ENCODE assay signal across 30 mouse cellular contexts in the genomic region with DNA sequence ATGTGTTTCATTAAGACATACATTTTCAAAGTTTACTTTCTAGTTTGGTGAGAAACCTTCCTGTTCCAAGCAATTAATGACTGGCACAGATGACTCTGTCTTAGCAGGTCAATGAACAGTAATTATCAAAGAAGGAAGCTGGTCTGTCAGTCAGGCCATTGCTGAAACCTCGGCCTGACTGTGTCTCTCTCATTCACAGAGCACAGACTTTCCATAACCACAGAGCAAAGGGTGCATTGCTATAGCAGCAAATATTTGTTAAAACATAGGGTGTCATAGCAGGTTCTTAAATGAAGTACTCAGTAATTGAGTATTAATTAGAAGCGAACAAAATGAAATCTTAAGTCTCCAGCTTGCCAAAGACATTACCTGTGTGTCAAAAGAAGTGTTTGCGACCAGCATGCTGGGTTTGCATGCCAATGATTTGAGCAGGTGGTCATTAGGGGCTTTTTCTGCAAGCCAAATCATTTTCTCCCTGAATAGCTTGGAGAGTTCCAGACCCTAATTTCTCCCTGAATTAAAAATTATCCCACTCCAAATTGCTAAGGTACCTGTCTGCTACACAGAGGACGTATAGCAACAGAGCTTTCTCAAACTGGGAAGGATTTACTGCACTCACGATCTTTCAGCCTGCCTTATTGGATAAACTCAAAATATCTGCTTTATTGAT. TPM values are rescaled to one million over a fixed set of nuclear protein-coding genes. Genes with fewer than 3 reads are reported as not detected.
A peak's percentile ranks its signal among the peaks of the same experiment; 100 is the strongest.
DNase-seq lines count a peak whose midpoint lies in the region; ATAC-seq lines count a peak whose summit lies in the region.
"Had no signal": no experiment of that assay in that cellular context is flagged by ENCODE, and none has a peak within 500 bp of the region (broad histone marks: within the 10 kb centered on the region; RNA-seq: fewer than 3 reads in every experiment).

No protein-coding gene starts in this region.

- no peak overlapping the region for H3K9ac ChIP-seq in forebrain, embryonic 12.5 days
- no peak overlapping the region for H3K9ac ChIP-seq in forebrain, embryonic 15.5 days (replicated peaks)
- H3K9ac ChIP-seq: embryonic facial prominence, embryonic 13.5 days; heart, embryonic 12.5 days; heart, embryonic 15.5 days; hindbrain, embryonic 13.5 days had no signal

- no peaks in the 10 kb centered on the region for H3K9me3 ChIP-seq in forebrain, embryonic 12.5 days
- no peaks in the 10 kb centered on the region for H3K9me3 ChIP-seq in forebrain, embryonic 15.5 days
- H3K9me3 ChIP-seq: embryonic facial prominence, embryonic 10.5 days; embryonic facial prominence, embryonic 13.5 days; heart, embryonic 12.5 days; heart, embryonic 15.5 days; hindbrain, embryonic 10.5 days; hindbrain, embryonic 13.5 days had no signal

- DNase-seq in cerebellum, postnatal 10 days: peak; percentile 11 to 26
- DNase-seq in cerebellum, adult 9-11 months: no peak
- no peak for DNase-seq in lung, postnatal 4 days
- DNase-seq: adrenal gland, adult 8-10 months; adrenal gland, postnatal 25 days; cerebellum, adult 18-20 months; cerebellum, adult 9-10 months; cerebellum, postnatal 36 days; embryo, embryonic 11 days; gastrocnemius, postnatal 25 days; heart, adult 18-20 months; heart, postnatal 10 days; heart, postnatal 36 days; kidney, adult 18-20 months had no signal

- H3K4me1 ChIP-seq in forebrain, embryonic 12.5 days: peaks cover 2% of the 10 kb centered on the region; the same call in 1 of the 2 replicates
- peaks cover 23% of the 10 kb centered on the region for H3K4me1 ChIP-seq in forebrain, embryonic 15.5 days
- H3K4me1 ChIP-seq: embryonic facial prominence, embryonic 10.5 days; embryonic facial prominence, embryonic 13.5 days; heart, embryonic 12.5 days; heart, embryonic 15.5 days; hindbrain, embryonic 10.5 days; hindbrain, embryonic 13.5 days had no signal

- no peaks in the 10 kb centered on the region for H3K27me3 ChIP-seq in forebrain, embryonic 12.5 days
- H3K27me3 ChIP-seq in forebrain, embryonic 15.5 days: no peaks in the 10 kb centered on the region
- H3K27me3 ChIP-seq: embryonic facial prominence, embryonic 13.5 days; heart, embryonic 12.5 days; heart, embryonic 15.5 days; hindbrain, embryonic 13.5 days had no signal

- H3K4me2 ChIP-seq in forebrain, embryonic 12.5 days: no peak overlapping the region
- no peak overlapping the region for H3K4me2 ChIP-seq in forebrain, embryonic 15.5 days (replicated peaks)
- H3K4me2 ChIP-seq: embryonic facial prominence, embryonic 13.5 days; heart, embryonic 12.5 days; heart, embryonic 15.5 days; hindbrain, embryonic 13.5 days had no signal

- 29% methylated on average over 5 of the region's 5 CpGs for WGBS in forebrain, embryonic 12.5 days
- 17% methylated on average over 5 of the region's 5 CpGs for WGBS in forebrain, embryonic 15.5 days

- ATAC-seq in forebrain, embryonic 12.5 days (ENCODE audit: low FRiP score): peak; percentile 80; the same call in 1 of the 2 replicates
- peak; percentile 84 for ATAC-seq in forebrain, embryonic 15.5 days (replicated peaks)
- ATAC-seq in frontal cortex, adult (ENCODE audit: low TSS enrichment): no peak
- no peak for ATAC-seq in CD4-positive, CD25-positive, alpha-beta regulatory T cell, adult 4 months
- ATAC-seq: hindbrain, postnatal 0 days; inflammation-experienced regulatory T-cells, adult 6 months; intestine, embryonic 16.5 days had no signal

- no peak overlapping the region for H3K4me3 ChIP-seq in forebrain, embryonic 12.5 days (replicated peaks)
- H3K4me3 ChIP-seq in forebrain, embryonic 15.5 days: no peak overlapping the region
- H3K4me3 ChIP-seq: embryonic facial prominence, embryonic 10.5 days; embryonic facial prominence, embryonic 13.5 days; erythroblast, embryonic 14.5 days; heart, embryonic 12.5 days; heart, embryonic 15.5 days; hindbrain, embryonic 10.5 days; hindbrain, embryonic 13.5 days had no signal

- no peaks in the 10 kb centered on the region for H3K36me3 ChIP-seq in forebrain, embryonic 12.5 days (replicated peaks)
- H3K36me3 ChIP-seq in forebrain, embryonic 15.5 days: no peaks in the 10 kb centered on the region
- H3K36me3 ChIP-seq: embryonic facial prominence, embryonic 10.5 days; embryonic facial prominence, embryonic 13.5 days; heart, embryonic 12.5 days; heart, embryonic 15.5 days; hindbrain, embryonic 10.5 days; hindbrain, embryonic 13.5 days had no signal

- no peak overlapping the region for H3K27ac ChIP-seq in forebrain, embryonic 12.5 days
- peak overlapping the region; percentile 63 for H3K27ac ChIP-seq in forebrain, embryonic 15.5 days (replicated peaks)
- H3K27ac ChIP-seq: embryonic facial prominence, embryonic 10.5 days; embryonic facial prominence, embryonic 13.5 days; heart, embryonic 15.5 days; hindbrain, embryonic 10.5 days; hindbrain, embryonic 13.5 days; hindbrain, postnatal 0 days had no signal

RNA-seq across cellular contexts. Expression of a gene that starts 14.0 kb away (rescaled TPM):
- polyA plus RNA-seq in forebrain, embryonic 12.5 days (2016; fragmentation: Nextera tagmentation; extraction: Ambion mirVana): 0.65 and 1.1 TPM in 2 replicates
- polyA plus RNA-seq in forebrain, embryonic 15.5 days (2015; fragmentation: Nextera tagmentation; extraction: Ambion mirVana): 3.5 and 3.8 TPM in 2 replicates
- not detected for polyA plus RNA-seq in CD4-positive, CD25-positive, alpha-beta regulatory T cell, adult 4 months (2017; shearing (Covaris generic))
- polyA plus RNA-seq: cortical plate, adult 2 months; embryonic facial prominence, embryonic 10.5 days; embryonic facial prominence, embryonic 13.5 days; erythroblast, embryonic 14.5 days; gonadal fat pad, adult 2 months; heart, embryonic 12.5 days; heart, embryonic 15.5 days; hindbrain, embryonic 10.5 days had no signal

Comparison
In these comparisons a context has a peak if more than half of its experiments do, and no peak if none do; other contexts are left out.
1. DNase-seq: peak in cerebellum, postnatal 10 days (2 of 2); none in cerebellum, adult 9-11 months (single experiment) and lung, postnatal 4 days (0 of 2).
2. ATAC-seq: peak in forebrain, embryonic 12.5 days (single experiment) and forebrain, embryonic 15.5 days (single experiment); none in frontal cortex, adult (single experiment) and CD4-positive, CD25-positive, alpha-beta regulatory T cell, adult 4 months (single experiment).